Mouse (Mus musculus) lung, postnatal 0 days (tissue): ENCODE results near the gene Fbxl8.

Experiments
- CTCF ChIP-seq: IDR thresholded peaks from 2 replicates; pipeline ENCODE4 v1.5.1; 2016; ENCODE audit warnings: antibody characterized with exemption, mild to moderate bottlenecking
- EP300 ChIP-seq: IDR thresholded peaks from 2 replicates; pipeline ENCODE4 v1.6.1; 2016; ENCODE audit warnings: antibody characterized with exemption, mild to moderate bottlenecking, control low read depth

- TF ChIP-seq CTCF: no peak
- TF ChIP-seq EP300: no peak
These were observed 29.2 kb upstream of the Fbxl8 start for GRCm38 (mm10) chr8:105235206-105235605.
